Mouse (Mus musculus): Measurements from ENCODE around the gene Adamts12. TPM values are rescaled to one million over a fixed set of nuclear protein-coding genes. Genes with fewer than 3 reads are reported as not detected.
A peak's percentile ranks its signal among the peaks of the same experiment; 100 is the strongest.

The Adamts12 gene
- polyA plus RNA-seq, 1 experiment from 2014 or later, result 2.1 TPM

- Histone ChIP-seq H3K4me1 (replicated peaks) (no peaks in the 10 kb centered on the region), H3K9me3 (no peaks in the 10 kb centered on the region)
- no peak for DNase-seq (ENCODE audit: low spot score)
Measured at GRCm38 (mm10) chr15:11128457-11128856, 63.9 kb downstream of the Adamts12 start.

GRCm38 (mm10) chr15:11132586-11133558, 68.3 kb downstream of the Adamts12 start:
- 85% methylated on average over 5 of the region's 5 CpGs for WGBS
- H3K9me3 ChIP-seq, result no peaks in the 10 kb centered on the region
- H3K36me3 ChIP-seq, result no peaks in the 10 kb centered on the region
- no peak overlapping the region for H3K4me3 ChIP-seq
- no peak overlapping the region for H3K27ac ChIP-seq
- DNase-seq (ENCODE audit: low spot score), result no peak
- no peaks in the 10 kb centered on the region for H3K27me3 ChIP-seq (ENCODE audit: insufficient read depth, poor library complexity, severe bottlenecking)
- H3K4me1 ChIP-seq (replicated peaks), result no peaks in the 10 kb centered on the region

More at GRCm38 (mm10) chr15:11128457-11128856, 63.9 kb downstream of the Adamts12 start:
- H3K36me3 ChIP-seq, result no peaks in the 10 kb centered on the region
- 71% methylated on average over 6 of the region's 6 CpGs for WGBS
- no peak overlapping the region for H3K27ac ChIP-seq
- no peaks in the 10 kb centered on the region for H3K27me3 ChIP-seq (ENCODE audit: insufficient read depth, poor library complexity, severe bottlenecking)
- no peak overlapping the region for H3K4me3 ChIP-seq

DNA sequence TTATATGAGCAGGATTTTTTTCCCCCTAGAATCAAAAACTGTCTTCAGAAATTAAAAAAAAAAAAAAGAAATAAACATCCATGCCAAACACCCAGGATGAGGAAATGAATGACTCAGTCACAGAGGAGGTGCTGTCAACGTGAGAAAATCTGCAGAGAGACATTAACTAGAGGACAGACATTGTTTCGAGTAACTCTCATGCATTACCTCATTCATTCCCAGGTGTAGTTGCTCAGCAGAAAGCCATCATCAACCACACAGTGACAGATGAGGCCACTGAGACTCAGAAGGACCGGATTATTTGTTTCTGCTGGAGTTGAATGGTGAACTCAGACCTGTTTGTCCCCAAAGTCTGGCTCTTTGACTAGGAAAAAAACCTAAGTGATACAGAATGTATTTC, 81.0 kb downstream of the Adamts12 start:
- H3K4me1 ChIP-seq (replicated peaks), result no peaks in the 10 kb centered on the region
- no peaks in the 10 kb centered on the region for H3K36me3 ChIP-seq
- no peak overlapping the region for H3K27ac ChIP-seq
- no peak for DNase-seq (ENCODE audit: low spot score)
- H3K4me3 ChIP-seq, result no peak overlapping the region
- no peaks in the 10 kb centered on the region for H3K27me3 ChIP-seq (ENCODE audit: insufficient read depth, poor library complexity, severe bottlenecking)
- 68% methylated on average over 3 of the region's 3 CpGs for WGBS
- no peaks in the 10 kb centered on the region for H3K9me3 ChIP-seq

DNA sequence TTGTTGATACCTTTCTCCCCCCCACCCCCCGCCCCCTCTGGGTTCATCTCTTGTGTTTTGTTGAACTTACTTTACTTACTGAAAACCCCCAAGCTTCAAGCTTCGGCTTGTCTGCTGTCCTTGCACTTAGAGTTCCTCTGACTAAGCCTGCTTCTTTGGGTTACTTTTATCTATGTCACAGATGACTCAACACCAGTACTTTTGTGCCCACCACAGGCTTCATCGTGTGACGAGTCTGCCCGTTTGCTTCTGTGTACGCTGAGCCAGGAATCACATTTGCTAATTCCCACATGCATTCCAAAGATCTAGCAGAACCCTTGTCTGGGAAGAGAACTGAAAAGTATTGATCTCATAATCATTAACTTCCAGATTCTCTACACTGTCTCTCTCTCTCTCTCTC, 94.8 kb downstream of the Adamts12 start:
- no peaks in the 10 kb centered on the region for H3K36me3 ChIP-seq
- H3K27ac ChIP-seq, result no peak overlapping the region
- no peaks in the 10 kb centered on the region for H3K27me3 ChIP-seq (ENCODE audit: insufficient read depth, poor library complexity, severe bottlenecking)
- 79% methylated on average over 6 of the region's 6 CpGs for WGBS
- no peaks in the 10 kb centered on the region for H3K9me3 ChIP-seq
- no peak for DNase-seq (ENCODE audit: low spot score)
- H3K4me1 ChIP-seq (replicated peaks), result no peaks in the 10 kb centered on the region
- H3K4me3 ChIP-seq, result no peak overlapping the region

- H3K4me3 ChIP-seq, result no peak overlapping the region
- H3K4me1 ChIP-seq (replicated peaks), result no peaks in the 10 kb centered on the region
- no peaks in the 10 kb centered on the region for H3K27me3 ChIP-seq (ENCODE audit: insufficient read depth, poor library complexity, severe bottlenecking)
- DNase-seq (ENCODE audit: low spot score), result no peak
- no peak overlapping the region for H3K27ac ChIP-seq
- 63% methylated on average over 2 of the region's 2 CpGs for WGBS
- no peaks in the 10 kb centered on the region for H3K9me3 ChIP-seq
- no peaks in the 10 kb centered on the region for H3K36me3 ChIP-seq
Measured at GRCm38 (mm10) chr15:11160759-11161158, 96.2 kb downstream of the Adamts12 start.

DNA sequence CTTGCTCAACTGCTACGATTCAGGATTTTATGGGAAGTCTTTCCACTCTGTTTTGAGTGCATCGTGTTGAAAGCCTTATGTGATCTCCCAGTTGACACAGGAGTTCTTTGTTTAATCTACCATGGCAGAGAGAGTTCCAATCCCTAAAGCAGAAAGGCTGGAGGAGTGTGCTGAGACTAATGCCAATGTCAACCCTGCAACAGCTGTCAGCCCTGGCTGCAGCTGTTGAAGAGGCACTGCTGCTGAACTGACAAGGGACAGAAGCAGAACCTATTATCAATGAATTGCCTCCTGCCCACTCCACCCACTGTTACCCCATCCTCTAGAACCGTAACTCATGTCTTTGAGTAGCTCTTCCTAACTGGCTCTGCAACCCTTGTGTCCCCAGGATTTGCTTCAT, 101.3 kb downstream of the Adamts12 start:
- H3K9me3 ChIP-seq, result no peaks in the 10 kb centered on the region
- no peaks in the 10 kb centered on the region for H3K27me3 ChIP-seq (ENCODE audit: insufficient read depth, poor library complexity, severe bottlenecking)
- 0 out of 2 replicates have a peak, but pooled peaks cover 3% of the 10 kb centered on the region for H3K4me1 ChIP-seq (replicated peaks)
- DNase-seq (ENCODE audit: low spot score), result no peak
- no peak overlapping the region for H3K4me3 ChIP-seq
- H3K36me3 ChIP-seq, result no peaks in the 10 kb centered on the region
- WGBS, result 46% methylated on average over 3 of the region's 3 CpGs
- no peak overlapping the region for H3K27ac ChIP-seq

DNA sequence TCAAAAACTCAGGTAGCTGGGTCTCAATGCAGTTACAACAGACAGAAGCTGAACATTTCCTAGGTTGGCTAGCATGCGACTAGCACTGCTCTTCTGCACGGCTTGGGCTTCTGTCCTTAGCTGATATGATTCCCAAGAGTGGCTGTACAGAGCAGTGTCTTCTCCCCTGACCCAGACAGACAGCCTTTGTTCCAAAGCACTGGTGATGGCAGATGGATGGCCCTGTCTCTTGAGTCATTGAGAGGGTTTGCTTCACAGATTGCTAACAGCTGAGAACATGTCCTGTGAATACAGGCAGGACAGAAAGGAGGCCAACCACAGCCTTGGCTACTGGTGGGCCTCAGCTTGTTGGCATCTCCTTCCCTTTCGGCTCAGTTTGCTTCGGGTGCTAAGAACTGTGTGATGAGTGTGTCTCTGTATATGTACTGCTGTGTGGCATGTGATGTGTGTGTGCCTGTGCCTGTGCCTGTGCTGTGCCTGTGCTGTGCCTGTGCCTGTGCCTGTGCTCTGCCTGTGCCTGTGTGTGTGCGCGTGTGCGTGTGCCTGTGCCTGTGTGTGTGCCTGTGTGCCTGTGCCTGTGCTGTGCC, 109.4 kb downstream of the Adamts12 start:
- Histone ChIP-seq H3K4me3 (no peak overlapping the region), H3K36me3 (no peaks in the 10 kb centered on the region), H3K27ac (peak overlapping the region; percentile 56), H3K9me3 (no peaks in the 10 kb centered on the region; the same call in 1 of the 2 replicates), H3K27me3 (ENCODE audit: insufficient read depth, poor library complexity, severe bottlenecking) (no peaks in the 10 kb centered on the region), H3K4me1 (replicated peaks) (peaks cover 22% of the 10 kb centered on the region)
- WGBS, result 87% methylated on average over 7 of the region's 7 CpGs
- no peak for DNase-seq (ENCODE audit: low spot score)

GRCm38 (mm10) chr15:11174842-11175241, 110.3 kb downstream of the Adamts12 start:
- no peak overlapping the region for H3K4me3 ChIP-seq
- H3K27ac ChIP-seq, result 0 out of 2 replicates have a peak overlapping the region, but pooled peaks have one; percentile 56
- peaks cover 25% of the 10 kb centered on the region for H3K4me1 ChIP-seq (replicated peaks)
- H3K9me3 ChIP-seq, result no peaks in the 10 kb centered on the region; the same call in 1 of the 2 replicates
- H3K36me3 ChIP-seq, result no peaks in the 10 kb centered on the region
- H3K27me3 ChIP-seq (ENCODE audit: insufficient read depth, poor library complexity, severe bottlenecking), result no peaks in the 10 kb centered on the region
- 88% methylated on average over 13 of the region's 13 CpGs for WGBS
- no peak for DNase-seq (ENCODE audit: low spot score)

- H3K9me3 ChIP-seq, result no peaks in the 10 kb centered on the region; the same call in 1 of the 2 replicates
- H3K36me3 ChIP-seq, result no peaks in the 10 kb centered on the region
- H3K4me1 ChIP-seq (replicated peaks), result peaks cover 25% of the 10 kb centered on the region
- H3K4me3 ChIP-seq, result no peak overlapping the region
- H3K27me3 ChIP-seq (ENCODE audit: insufficient read depth, poor library complexity, severe bottlenecking), result no peaks in the 10 kb centered on the region
- 43% methylated on average over 9 of the region's 9 CpGs for WGBS
- DNase-seq (ENCODE audit: low spot score), result peak; percentile 43
- no peak overlapping the region; the same call in 1 of the 2 replicates for H3K27ac ChIP-seq
Measured at GRCm38 (mm10) chr15:11177448-11177847, 112.9 kb downstream of the Adamts12 start.

- DNase-seq (ENCODE audit: low spot score), result no peak
- H3K9me3 ChIP-seq, result no peaks in the 10 kb centered on the region
- no peaks in the 10 kb centered on the region for H3K27me3 ChIP-seq (ENCODE audit: insufficient read depth, poor library complexity, severe bottlenecking)
- no peak overlapping the region for H3K27ac ChIP-seq
- no peak overlapping the region for H3K4me3 ChIP-seq
- no peaks in the 10 kb centered on the region for H3K36me3 ChIP-seq
- peaks cover 19% of the 10 kb centered on the region; the same call in 1 of the 2 replicates for H3K4me1 ChIP-seq (replicated peaks)
- WGBS, result 71% methylated on average over 2 of the region's 2 CpGs
Measured at GRCm38 (mm10) chr15:11179751-11180169, 115.2 kb downstream of the Adamts12 start.

DNA sequence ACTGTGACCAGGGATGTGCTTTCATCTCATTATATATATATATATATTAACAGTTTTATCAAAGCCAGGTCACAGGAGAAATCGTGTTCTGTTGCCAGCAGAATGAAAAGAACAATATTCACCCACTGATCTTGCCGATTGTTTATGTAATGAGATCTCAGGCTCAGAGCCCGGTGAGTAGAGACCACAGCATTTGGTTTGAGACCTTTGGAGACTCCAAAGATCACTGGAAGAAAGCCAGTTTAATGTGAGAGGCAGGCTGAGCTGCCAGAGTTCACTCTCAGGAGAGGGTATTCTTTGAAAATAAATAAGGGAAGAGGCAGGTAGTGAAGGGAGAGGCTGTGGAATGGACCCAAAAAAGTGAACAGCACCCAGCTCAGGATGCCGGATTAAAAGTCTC, 122.1 kb downstream of the Adamts12 start:
- no peak overlapping the region for H3K4me3 ChIP-seq
- H3K36me3 ChIP-seq, result no peaks in the 10 kb centered on the region
- H3K4me1 ChIP-seq (replicated peaks), result no peaks in the 10 kb centered on the region
- no peak for DNase-seq (ENCODE audit: low spot score)
- WGBS, result 79% methylated on average over 4 of the region's 4 CpGs
- no peak overlapping the region for H3K27ac ChIP-seq
- H3K27me3 ChIP-seq (ENCODE audit: insufficient read depth, poor library complexity, severe bottlenecking), result no peaks in the 10 kb centered on the region
- no peaks in the 10 kb centered on the region for H3K9me3 ChIP-seq

GRCm38 (mm10) chr15:11190447-11190846, 125.9 kb downstream of the Adamts12 start:
- DNase-seq (ENCODE audit: low spot score), result no peak
- H3K36me3 ChIP-seq, result no peaks in the 10 kb centered on the region
- no peaks in the 10 kb centered on the region for H3K9me3 ChIP-seq
- H3K4me3 ChIP-seq, result no peak overlapping the region
- no peaks in the 10 kb centered on the region for H3K4me1 ChIP-seq (replicated peaks)
- no peaks in the 10 kb centered on the region for H3K27me3 ChIP-seq (ENCODE audit: insufficient read depth, poor library complexity, severe bottlenecking)
- 89% methylated on average over 4 of the region's 4 CpGs for WGBS
- no peak overlapping the region for H3K27ac ChIP-seq

DNA sequence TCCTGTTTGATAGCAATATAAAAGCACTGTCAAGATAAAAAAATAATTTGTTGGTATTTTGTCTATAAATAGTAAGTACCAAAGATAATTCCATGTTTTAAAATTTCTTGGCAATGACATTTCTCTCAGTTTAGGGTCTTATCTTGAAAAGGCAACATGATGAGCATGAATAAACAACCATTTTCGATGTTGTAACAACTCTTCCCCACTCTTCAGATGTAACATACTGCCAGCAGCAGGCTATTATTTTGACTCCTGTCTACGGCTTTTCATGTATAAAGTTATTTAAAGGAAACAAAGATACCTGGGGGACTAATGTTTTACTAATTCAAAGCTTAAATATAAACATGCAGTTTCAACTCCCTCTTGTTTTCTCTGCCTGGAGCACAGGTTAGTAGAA, 128.2 kb downstream of the Adamts12 start:
- H3K9me3 ChIP-seq, result no peaks in the 10 kb centered on the region
- no peaks in the 10 kb centered on the region for H3K36me3 ChIP-seq
- WGBS, result 87% methylated on average over 2 of the region's 2 CpGs

More for the DNA sequence above, 128.2 kb downstream of the Adamts12 start:
- Histone ChIP-seq H3K27ac (no peak overlapping the region), H3K4me3 (no peak overlapping the region), H3K27me3 (ENCODE audit: insufficient read depth, poor library complexity, severe bottlenecking) (no peaks in the 10 kb centered on the region), H3K4me1 (replicated peaks) (no peaks in the 10 kb centered on the region)
- no peak for DNase-seq (ENCODE audit: low spot score)

Data from hindbrain, embryonic 10.5 days (tissue).